Mouse (Mus musculus): Measurements from ENCODE around the gene Numa1. TPM values are rescaled to one million over a fixed set of nuclear protein-coding genes. Genes with fewer than 3 reads are reported as not detected.
"Not testable (repeated sequence)": the region's sequence is repeated elsewhere in the genome, so short reads cannot be mapped to it uniquely, and the experiment has no call there.

Numa1 gene
- polyA plus RNA-seq, 1 experiment from 2014 or later: 72.1 TPM

- no peak overlapping the region for H3K4me2 ChIP-seq (replicated peaks; ENCODE audit: low read depth, low read length)
- WGBS: 63% methylated on average over 2 of the region's 2 CpGs
- no peaks in the 10 kb centered on the region for H3K9me3 ChIP-seq (ENCODE audit: low read length)
- ATAC-seq (ENCODE audit: low FRiP score, low TSS enrichment): no peak
- H3K27me3 ChIP-seq (ENCODE audit: insufficient read depth, low read length): no peaks in the 10 kb centered on the region
- H3K4me3 ChIP-seq (ENCODE audit: low read length): no peak overlapping the region
- no peaks in the 10 kb centered on the region for H3K4me1 ChIP-seq (ENCODE audit: insufficient read depth, low read length)
- no peak overlapping the region for H3K9ac ChIP-seq (replicated peaks; ENCODE audit: low read length)
- H3K27ac ChIP-seq (ENCODE audit: low read length): no peak overlapping the region
- H3K36me3 ChIP-seq (ENCODE audit: insufficient read depth, low read length): peaks cover 31% of the 10 kb centered on the region
Observed at GRCm38 (mm10) chr7:102042314-102042713, 108.4 kb downstream of the Numa1 start.

GRCm38 (mm10) chr7:102048524-102048923 lies 114.6 kb downstream of the Numa1 start:
- not testable (repeated sequence) for H3K36me3 ChIP-seq (ENCODE audit: insufficient read depth, low read length); ATAC-seq (ENCODE audit: low FRiP score, low TSS enrichment); H3K4me2 ChIP-seq (replicated peaks; ENCODE audit: low read depth, low read length); H3K4me3 ChIP-seq (ENCODE audit: low read length); H3K9ac ChIP-seq (replicated peaks; ENCODE audit: low read length); H3K27me3 ChIP-seq (ENCODE audit: insufficient read depth, low read length); H3K27ac ChIP-seq (ENCODE audit: low read length); H3K4me1 ChIP-seq (ENCODE audit: insufficient read depth, low read length); H3K9me3 ChIP-seq (ENCODE audit: low read length)

GRCm38 (mm10) chr7:102061353-102061752 lies 127.4 kb downstream of the Numa1 start:
- no peak for ATAC-seq (ENCODE audit: low FRiP score, low TSS enrichment)

GRCm38 (mm10) chr7:102062203-102062602 lies 128.3 kb downstream of the Numa1 start:
- peaks cover 14% of the 10 kb centered on the region; the same call in 1 of the 2 replicates for H3K36me3 ChIP-seq (ENCODE audit: insufficient read depth, low read length)
- ATAC-seq (ENCODE audit: low FRiP score, low TSS enrichment): no peak
- no peaks in the 10 kb centered on the region for H3K9me3 ChIP-seq (ENCODE audit: low read length)
- no peaks in the 10 kb centered on the region for H3K27me3 ChIP-seq (ENCODE audit: insufficient read depth, low read length)
- WGBS: 59% methylated on average over 1 of the region's 1 CpGs
- no peak overlapping the region for H3K4me2 ChIP-seq (replicated peaks; ENCODE audit: low read depth, low read length)
- H3K9ac ChIP-seq (replicated peaks; ENCODE audit: low read length): no peak overlapping the region
- no peak overlapping the region for H3K4me3 ChIP-seq (ENCODE audit: low read length)
- H3K27ac ChIP-seq (ENCODE audit: low read length): no peak overlapping the region; the same call in 1 of the 2 replicates
- H3K4me1 ChIP-seq (ENCODE audit: insufficient read depth, low read length): peaks cover 22% of the 10 kb centered on the region

More at GRCm38 (mm10) chr7:102061353-102061752, 127.4 kb downstream of the Numa1 start:
- Histone ChIP-seq H3K36me3 (ENCODE audit: insufficient read depth, low read length) (peaks cover 14% of the 10 kb centered on the region; the same call in 1 of the 2 replicates), H3K27me3 (ENCODE audit: insufficient read depth, low read length) (no peaks in the 10 kb centered on the region), H3K27ac (ENCODE audit: low read length) (no peak overlapping the region), H3K4me3 (ENCODE audit: low read length) (no peak overlapping the region), H3K4me2 (replicated peaks; ENCODE audit: low read depth, low read length) (no peak overlapping the region), H3K9me3 (ENCODE audit: low read length) (no peaks in the 10 kb centered on the region), H3K9ac (replicated peaks; ENCODE audit: low read length) (no peak overlapping the region), H3K4me1 (ENCODE audit: insufficient read depth, low read length) (peaks cover 18% of the 10 kb centered on the region)
- 87% methylated on average over 3 of the region's 3 CpGs for WGBS

- Histone ChIP-seq H3K4me3 (ENCODE audit: low read length) (peak overlapping the region; percentile 76), H3K9ac (replicated peaks; ENCODE audit: low read length) (0 out of 2 replicates have a peak overlapping the region, but pooled peaks have one; percentile 78), H3K4me2 (replicated peaks; ENCODE audit: low read depth, low read length) (peak overlapping the region; percentile 67), H3K9me3 (ENCODE audit: low read length) (no peaks in the 10 kb centered on the region), H3K4me1 (ENCODE audit: insufficient read depth, low read length) (peaks cover 23% of the 10 kb centered on the region), H3K27me3 (ENCODE audit: insufficient read depth, low read length) (no peaks in the 10 kb centered on the region), H3K36me3 (ENCODE audit: insufficient read depth, low read length) (0 out of 2 replicates have a peak, but pooled peaks cover 8% of the 10 kb centered on the region), H3K27ac (ENCODE audit: low read length) (no peak overlapping the region)
- WGBS: 77% methylated on average over 9 of the region's 9 CpGs
- no peak for ATAC-seq (ENCODE audit: low FRiP score, low TSS enrichment)
Observed at GRCm38 (mm10) chr7:102063891-102064290, 130.0 kb downstream of the Numa1 start.

Other genes starting within 250 kb of the Numa1 start
- gene Phox2a, start 115.8 kb upstream of the Numa1 start, polyA plus RNA-seq (2015; fragmentation: Nextera tagmentation; extraction: Ambion mirVana): 0.19 and 0.75 TPM in 2 replicates
- 44.2 and 55.6 TPM in 2 replicates for gene Inppl1, start 95.9 kb upstream of the Numa1 start, polyA plus RNA-seq (2015; fragmentation: Nextera tagmentation; extraction: Ambion mirVana)
- gene Folr2, start 76.9 kb upstream of the Numa1 start, polyA plus RNA-seq (2015; fragmentation: Nextera tagmentation; extraction: Ambion mirVana): 1.3 and 1.9 TPM in 2 replicates
- 76.3 and 77.8 TPM in 2 replicates for gene Anapc15, start 70.4 kb upstream of the Numa1 start, polyA plus RNA-seq (2015; fragmentation: Nextera tagmentation; extraction: Ambion mirVana)
- gene Folr1, start 63.3 kb upstream of the Numa1 start, polyA plus RNA-seq (2015; fragmentation: Nextera tagmentation; extraction: Ambion mirVana): 82.5 and 98.0 TPM in 2 replicates
- 174 and 183 TPM in 2 replicates for gene Lamtor1, start 28.2 kb upstream of the Numa1 start, polyA plus RNA-seq (2015; fragmentation: Nextera tagmentation; extraction: Ambion mirVana)
- gene Tomt, start 27.8 kb upstream of the Numa1 start, polyA plus RNA-seq (2015; fragmentation: Nextera tagmentation; extraction: Ambion mirVana): 0.33 and 0.59 TPM in 2 replicates
- 10.8 and 13.9 TPM in 2 replicates for gene Lrrc51, start 216 bp upstream of the Numa1 start, polyA plus RNA-seq (2015; fragmentation: Nextera tagmentation; extraction: Ambion mirVana)
- gene Il18bp, start 84.6 kb downstream of the Numa1 start, polyA plus RNA-seq (2015; fragmentation: Nextera tagmentation; extraction: Ambion mirVana): 3.0 and 3.3 TPM in 2 replicates
- gene Rnf121, start 131.4 kb downstream of the Numa1 start, polyA plus RNA-seq (2015; fragmentation: Nextera tagmentation; extraction: Ambion mirVana): 32.7 and 34.1 TPM in 2 replicates
- 34.4 and 37.5 TPM in 2 replicates for gene Xndc1, start 131.4 kb downstream of the Numa1 start, polyA plus RNA-seq (2015; fragmentation: Nextera tagmentation; extraction: Ambion mirVana)
- gene Xntrpc, start 131.6 kb downstream of the Numa1 start, polyA plus RNA-seq (2015; fragmentation: Nextera tagmentation; extraction: Ambion mirVana): 0.99 and 1.4 TPM in 2 replicates
- 0.09 TPM in 1 of 2 replicates, not detected in the other for gene Trpc2, start 149.0 kb downstream of the Numa1 start, polyA plus RNA-seq (2015; fragmentation: Nextera tagmentation; extraction: Ambion mirVana)
- 1.0 and 1.2 TPM in 2 replicates for gene Art1, start 167.6 kb downstream of the Numa1 start, polyA plus RNA-seq (2015; fragmentation: Nextera tagmentation; extraction: Ambion mirVana)
- gene Art5, start 175.4 kb downstream of the Numa1 start, polyA plus RNA-seq (2015; fragmentation: Nextera tagmentation; extraction: Ambion mirVana): 2.2 and 2.4 TPM in 2 replicates
- gene Chrna10, start 182.7 kb downstream of the Numa1 start, polyA plus RNA-seq (2015; fragmentation: Nextera tagmentation; extraction: Ambion mirVana): not detected in 2 replicates

Measured in kidney, embryonic 16.5 days (tissue).